In genomic region chr12:79171269-79171995, GRCm38 (mm10) we compare ENCODE assay signal across 8 mouse cellular contexts. TPM values are rescaled to one million over a fixed set of nuclear protein-coding genes. Genes with fewer than 3 reads are reported as not detected.
A peak's percentile ranks its signal among the peaks of the same experiment; 100 is the strongest.
DNase-seq lines count a peak whose midpoint lies in the region; ATAC-seq lines count a peak whose summit lies in the region.

No protein-coding gene starts in this region.

- 40% methylated on average over 12 of the region's 12 CpGs for WGBS in hindbrain, embryonic 10.5 days
- 43% methylated on average over 12 of the region's 12 CpGs for WGBS in midbrain, embryonic 10.5 days

- peak overlapping the region; percentile 99 for H3K27ac ChIP-seq in hindbrain, embryonic 10.5 days
- H3K27ac ChIP-seq in midbrain, embryonic 10.5 days (replicated peaks): no peak overlapping the region

- H3K27me3 ChIP-seq in hindbrain, embryonic 10.5 days (ENCODE audit: insufficient read depth, poor library complexity, severe bottlenecking): no peaks in the 10 kb centered on the region
- no peaks in the 10 kb centered on the region for H3K27me3 ChIP-seq in midbrain, embryonic 10.5 days (ENCODE audit: low read depth, poor library complexity, severe bottlenecking)

- H3K9me3 ChIP-seq in hindbrain, embryonic 10.5 days: no peaks in the 10 kb centered on the region
- no peaks in the 10 kb centered on the region for H3K9me3 ChIP-seq in midbrain, embryonic 10.5 days (replicated peaks)

- H3K36me3 ChIP-seq in hindbrain, embryonic 10.5 days: peaks cover 21% of the 10 kb centered on the region
- H3K36me3 ChIP-seq in midbrain, embryonic 10.5 days: peaks cover 21% of the 10 kb centered on the region

- H3K4me1 ChIP-seq in hindbrain, embryonic 10.5 days (replicated peaks): peaks cover 10% of the 10 kb centered on the region
- H3K4me1 ChIP-seq in midbrain, embryonic 10.5 days: peaks cover 13% of the 10 kb centered on the region

- peak overlapping the region; percentile 77 for H3K4me3 ChIP-seq in hindbrain, embryonic 10.5 days
- peak overlapping the region; percentile 98 for H3K4me3 ChIP-seq in midbrain, embryonic 10.5 days

- no peak for ATAC-seq in activated CD4-positive, CD25-positive, alpha-beta regulatory T cell, adult 4 months

- DNase-seq in embryo, embryonic 11 days: peak; percentile 5
- DNase-seq in embryo, embryonic 10 days (ENCODE audit: low spot score): no peak
- peak; percentile 18 for DNase-seq in retina, embryonic 14.5 days (ENCODE audit: low spot score)
- no peak for DNase-seq in retina, postnatal 1 day
- DNase-seq in hindbrain, embryonic 10.5 days (ENCODE audit: low spot score): peak; percentile 3
- DNase-seq in midbrain, embryonic 10.5 days (ENCODE audit: low spot score): no peak
- no peak for DNase-seq in layer of hippocampus, adult 8-10 months (ENCODE audit: low spot score in 2 of 2)

RNA-seq across cellular contexts. Expression of gene Vti1b, which starts 1.0 kb away (rescaled TPM):
- 105 and 109 TPM in 2 replicates for polyA plus RNA-seq in hindbrain, embryonic 10.5 days (2016; fragmentation: Nextera tagmentation; extraction: Ambion mirVana)
- 100 and 103 TPM in 2 replicates for polyA plus RNA-seq in midbrain, embryonic 10.5 days (2016; fragmentation: Nextera tagmentation; extraction: Ambion mirVana)
- polyA plus RNA-seq in activated CD4-positive, CD25-positive, alpha-beta regulatory T cell, adult 4 months (2017; shearing (Covaris generic)): 10 to 100 TPM; 38.2 to 61.7 TPM
- total RNA-seq in layer of hippocampus, adult 8-10 months (2022): 100 to 1,000 TPM; 161 to 184 (median 167) TPM

RNA-seq across cellular contexts. Expression of gene Rdh11, which starts 20.7 kb away (rescaled TPM):
- polyA plus RNA-seq in hindbrain, embryonic 10.5 days (2016; fragmentation: Nextera tagmentation; extraction: Ambion mirVana): 23.8 and 25.6 TPM in 2 replicates
- 23.1 and 27.1 TPM in 2 replicates for polyA plus RNA-seq in midbrain, embryonic 10.5 days (2016; fragmentation: Nextera tagmentation; extraction: Ambion mirVana)
- 10 to 100 TPM; 13.2 to 17.5 TPM for polyA plus RNA-seq in activated CD4-positive, CD25-positive, alpha-beta regulatory T cell, adult 4 months (2017; shearing (Covaris generic))
- total RNA-seq in layer of hippocampus, adult 8-10 months (2022): 10 to 100 TPM; 18.5 to 23.9 (median 22.2) TPM

RNA-seq across cellular contexts. Expression of gene Rdh12, which starts 37.3 kb away (rescaled TPM):
- polyA plus RNA-seq in hindbrain, embryonic 10.5 days (2016; fragmentation: Nextera tagmentation; extraction: Ambion mirVana): 1.6 TPM in 2 replicates
- polyA plus RNA-seq in midbrain, embryonic 10.5 days (2016; fragmentation: Nextera tagmentation; extraction: Ambion mirVana): 1.7 and 2.1 TPM in 2 replicates
- 10 to 100 TPM; 11.2 to 20.6 TPM for polyA plus RNA-seq in activated CD4-positive, CD25-positive, alpha-beta regulatory T cell, adult 4 months (2017; shearing (Covaris generic))
- 1 to 10 TPM; 2.5 to 3.4 (median 3.2) TPM for total RNA-seq in layer of hippocampus, adult 8-10 months (2022)

RNA-seq across cellular contexts. Expression of gene Arg2, which starts 40.9 kb away (rescaled TPM):
- 4.4 TPM in 2 replicates for polyA plus RNA-seq in hindbrain, embryonic 10.5 days (2016; fragmentation: Nextera tagmentation; extraction: Ambion mirVana)
- polyA plus RNA-seq in midbrain, embryonic 10.5 days (2016; fragmentation: Nextera tagmentation; extraction: Ambion mirVana): 0.72 and 2.5 TPM in 2 replicates
- under 1 TPM in 1 of 2 experiments, not detected in 1; 0.48 TPM for polyA plus RNA-seq in activated CD4-positive, CD25-positive, alpha-beta regulatory T cell, adult 4 months (2017; shearing (Covaris generic))
- 1 to 10 TPM; 3.5 to 4.9 (median 3.8) TPM for total RNA-seq in layer of hippocampus, adult 8-10 months (2022)

Comparison
In these comparisons a context has a peak if more than half of its experiments do, and no peak if none do; other contexts are left out.
1. DNase-seq: peak in embryo, embryonic 11 days (single experiment), retina, embryonic 14.5 days (single experiment) and hindbrain, embryonic 10.5 days (single experiment); none in embryo, embryonic 10 days (single experiment), retina, postnatal 1 day (single experiment), midbrain, embryonic 10.5 days (single experiment) and layer of hippocampus, adult 8-10 months (0 of 2).